Mouse (Mus musculus): ENCODE measurements around the gene Tcea2. TPM values are rescaled to one million over a fixed set of nuclear protein-coding genes. Genes with fewer than 3 reads are reported as not detected.

The Tcea2 gene
- polyA plus RNA-seq, 1 experiment from 2014 or later: 12.1 TPM

- H3K4me1 ChIP-seq (replicated peaks; ENCODE audit: control insufficient read depth, insufficient read depth, low read length): peaks cover 9% of the 10 kb centered on the region
- H3K36me3 ChIP-seq (ENCODE audit: control insufficient read depth, insufficient read depth, low read length): no peaks in the 10 kb centered on the region
- H3K4me3 ChIP-seq (ENCODE audit: low read depth, low read length): peak overlapping the region; percentile 45
- H3K4me2 ChIP-seq: peak overlapping the region; percentile 64
- H3K27me3 ChIP-seq (replicated peaks; ENCODE audit: control insufficient read depth, insufficient read depth, low read length): peaks cover 62% of the 10 kb centered on the region
- DNase-seq (ENCODE audit: low spot score) (no peak), ATAC-seq (replicated peaks; ENCODE audit: low FRiP score) (no peak)
- 5% methylated on average over 56 of the region's 56 CpGs for WGBS
- H3K27ac ChIP-seq (ENCODE audit: low read depth, low read length): no peak overlapping the region
- no peaks in the 10 kb centered on the region for H3K9me3 ChIP-seq (ENCODE audit: control insufficient read depth, low read length)
- peak overlapping the region; percentile 35; the same call in 1 of the 2 replicates for H3K9ac ChIP-seq (ENCODE audit: low read depth, low read length)
These were observed 9.7 kb upstream of the Tcea2 start for GRCm38 (mm10) chr2:181670285-181670912.

GRCm38 (mm10) chr2:181670913-181671311, 9.2 kb upstream of the Tcea2 start:
- H3K9me3 ChIP-seq (ENCODE audit: control insufficient read depth, low read length): no peaks in the 10 kb centered on the region
- no peaks in the 10 kb centered on the region for H3K36me3 ChIP-seq (ENCODE audit: control insufficient read depth, insufficient read depth, low read length)
- DNase-seq (ENCODE audit: low spot score) (peak; percentile 54), ATAC-seq (replicated peaks; ENCODE audit: low FRiP score) (no peak)
- H3K9ac ChIP-seq (ENCODE audit: low read depth, low read length): peak overlapping the region; percentile 35; the same call in 1 of the 2 replicates
- H3K4me2 ChIP-seq: peak overlapping the region; percentile 64
- 2% methylated on average over 41 of the region's 41 CpGs for WGBS
- H3K27me3 ChIP-seq (replicated peaks; ENCODE audit: control insufficient read depth, insufficient read depth, low read length): peaks cover 62% of the 10 kb centered on the region
- peak overlapping the region; percentile 45 for H3K4me3 ChIP-seq (ENCODE audit: low read depth, low read length)
- H3K4me1 ChIP-seq (replicated peaks; ENCODE audit: control insufficient read depth, insufficient read depth, low read length): peaks cover 12% of the 10 kb centered on the region
- H3K27ac ChIP-seq (ENCODE audit: low read depth, low read length): no peak overlapping the region

GRCm38 (mm10) chr2:181671326-181671725, 8.8 kb upstream of the Tcea2 start, which contains the start of gene Sox18:
Gene Sox18, minus strand, starts transcription at chr2:181671640.
- H3K4me1 ChIP-seq (replicated peaks; ENCODE audit: control insufficient read depth, insufficient read depth, low read length): peaks cover 12% of the 10 kb centered on the region
- DNase-seq (ENCODE audit: low spot score) (peak; percentile 58), ATAC-seq (replicated peaks; ENCODE audit: low FRiP score) (peak; percentile 29; the same call in 1 of the 2 replicates)
- H3K4me2 ChIP-seq: peak within 1 kb of the TSS; percentile 64
- H3K36me3 ChIP-seq (ENCODE audit: control insufficient read depth, insufficient read depth, low read length): no peaks in the 10 kb centered on the region
- WGBS: 1% methylated on average over 43 of the region's 43 CpGs
- peaks cover 62% of the 10 kb centered on the region for H3K27me3 ChIP-seq (replicated peaks; ENCODE audit: control insufficient read depth, insufficient read depth, low read length)
- H3K27ac ChIP-seq (ENCODE audit: low read depth, low read length): no peak within 1 kb of the TSS
- peak within 1 kb of the TSS; percentile 35; the same call in 1 of the 2 replicates for H3K9ac ChIP-seq (ENCODE audit: low read depth, low read length)
- no peaks in the 10 kb centered on the region for H3K9me3 ChIP-seq (ENCODE audit: control insufficient read depth, low read length)
- H3K4me3 ChIP-seq (ENCODE audit: low read depth, low read length): peak within 1 kb of the TSS; percentile 45

DNA sequence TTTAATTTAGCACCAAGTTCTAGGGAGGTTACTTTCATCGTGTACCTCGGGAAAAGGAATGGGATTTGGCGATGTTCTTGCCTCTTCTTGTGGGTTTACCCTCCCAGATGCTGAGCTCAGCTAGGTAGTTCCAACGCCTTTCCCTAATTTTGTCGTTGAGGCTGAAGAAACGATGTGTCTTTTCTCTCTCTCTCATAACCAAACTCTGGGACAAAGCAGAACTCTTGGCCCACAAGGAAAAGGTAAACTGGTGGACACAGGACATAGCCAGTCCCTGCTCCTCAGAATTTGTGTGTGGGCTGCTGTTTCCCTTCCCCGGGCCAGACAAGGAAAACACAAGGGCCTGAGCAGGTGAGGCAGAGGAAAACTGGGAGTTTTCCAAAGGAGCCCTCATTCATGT, 8.1 kb upstream of the Tcea2 start:
- Histone ChIP-seq H3K36me3 (ENCODE audit: control insufficient read depth, insufficient read depth, low read length) (no peaks in the 10 kb centered on the region), H3K9ac (ENCODE audit: low read depth, low read length) (no peak overlapping the region), H3K4me2 (no peak overlapping the region), H3K4me3 (ENCODE audit: low read depth, low read length) (peak overlapping the region; percentile 45; the same call in 1 of the 2 replicates), H3K4me1 (replicated peaks; ENCODE audit: control insufficient read depth, insufficient read depth, low read length) (peaks cover 12% of the 10 kb centered on the region), H3K9me3 (ENCODE audit: control insufficient read depth, low read length) (no peaks in the 10 kb centered on the region), H3K27me3 (replicated peaks; ENCODE audit: control insufficient read depth, insufficient read depth, low read length) (peaks cover 62% of the 10 kb centered on the region), H3K27ac (ENCODE audit: low read depth, low read length) (no peak overlapping the region)
- DNase-seq (ENCODE audit: low spot score) (no peak), ATAC-seq (replicated peaks; ENCODE audit: low FRiP score) (no peak)
- 34% methylated on average over 7 of the region's 7 CpGs for WGBS

DNA sequence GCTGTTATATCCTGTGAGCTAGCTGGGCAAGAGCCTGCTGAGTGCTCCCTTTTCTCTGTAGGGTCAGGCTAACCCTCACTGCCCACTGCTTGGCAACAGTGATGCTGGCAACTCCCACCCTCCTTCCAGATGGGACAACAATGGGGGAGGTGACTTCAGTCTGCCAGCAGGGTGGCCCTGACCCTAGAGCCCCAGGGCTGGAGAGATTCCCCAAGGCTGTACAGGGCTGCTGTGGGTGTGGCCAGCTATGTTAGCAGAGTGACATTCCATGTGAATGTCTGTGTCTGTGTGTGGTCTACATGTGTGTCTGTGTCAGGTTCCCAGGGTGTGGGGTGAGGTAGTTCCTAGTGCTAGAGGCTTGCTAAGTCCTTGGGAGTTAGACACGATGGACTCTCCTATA, 6.6 kb upstream of the Tcea2 start:
- H3K9ac ChIP-seq (ENCODE audit: low read depth, low read length): no peak overlapping the region
- peaks cover 15% of the 10 kb centered on the region for H3K4me1 ChIP-seq (replicated peaks; ENCODE audit: control insufficient read depth, insufficient read depth, low read length)
- DNase-seq (ENCODE audit: low spot score) (no peak), ATAC-seq (replicated peaks; ENCODE audit: low FRiP score) (no peak)
- H3K9me3 ChIP-seq (ENCODE audit: control insufficient read depth, low read length): no peaks in the 10 kb centered on the region
- H3K27me3 ChIP-seq (replicated peaks; ENCODE audit: control insufficient read depth, insufficient read depth, low read length): peaks cover 57% of the 10 kb centered on the region
- H3K4me3 ChIP-seq (ENCODE audit: low read depth, low read length): no peak overlapping the region
- no peaks in the 10 kb centered on the region for H3K36me3 ChIP-seq (ENCODE audit: control insufficient read depth, insufficient read depth, low read length)
- no peak overlapping the region for H3K4me2 ChIP-seq
- 54% methylated on average over 1 of the region's 1 CpGs for WGBS
- H3K27ac ChIP-seq (ENCODE audit: low read depth, low read length): no peak overlapping the region

GRCm38 (mm10) chr2:181674934-181675333, 5.2 kb upstream of the Tcea2 start:
- Histone ChIP-seq H3K4me3 (ENCODE audit: low read depth, low read length) (no peak overlapping the region), H3K4me1 (replicated peaks; ENCODE audit: control insufficient read depth, insufficient read depth, low read length) (peaks cover 15% of the 10 kb centered on the region), H3K27me3 (replicated peaks; ENCODE audit: control insufficient read depth, insufficient read depth, low read length) (peaks cover 42% of the 10 kb centered on the region), H3K36me3 (ENCODE audit: control insufficient read depth, insufficient read depth, low read length) (no peaks in the 10 kb centered on the region), H3K9ac (ENCODE audit: low read depth, low read length) (no peak overlapping the region), H3K4me2 (no peak overlapping the region; the same call in 1 of the 2 replicates), H3K9me3 (ENCODE audit: control insufficient read depth, low read length) (no peaks in the 10 kb centered on the region), H3K27ac (ENCODE audit: low read depth, low read length) (no peak overlapping the region)
- DNase-seq (ENCODE audit: low spot score): no peak
- no peak for ATAC-seq (replicated peaks; ENCODE audit: low FRiP score)
- 76% methylated on average over 4 of the region's 4 CpGs for WGBS

GRCm38 (mm10) chr2:181675454-181675853, 4.7 kb upstream of the Tcea2 start:
- Histone ChIP-seq H3K27ac (ENCODE audit: low read depth, low read length) (no peak overlapping the region), H3K4me2 (peak overlapping the region; percentile 52), H3K36me3 (ENCODE audit: control insufficient read depth, insufficient read depth, low read length) (no peaks in the 10 kb centered on the region), H3K4me1 (replicated peaks; ENCODE audit: control insufficient read depth, insufficient read depth, low read length) (peaks cover 13% of the 10 kb centered on the region), H3K9ac (ENCODE audit: low read depth, low read length) (no peak overlapping the region), H3K9me3 (ENCODE audit: control insufficient read depth, low read length) (no peaks in the 10 kb centered on the region), H3K27me3 (replicated peaks; ENCODE audit: control insufficient read depth, insufficient read depth, low read length) (peaks cover 37% of the 10 kb centered on the region), H3K4me3 (ENCODE audit: low read depth, low read length) (peak overlapping the region; percentile 16; the same call in 1 of the 2 replicates)
- no peak for DNase-seq (ENCODE audit: low spot score)
- ATAC-seq (replicated peaks; ENCODE audit: low FRiP score): no peak
- 2% methylated on average over 14 of the region's 14 CpGs for WGBS

DNA sequence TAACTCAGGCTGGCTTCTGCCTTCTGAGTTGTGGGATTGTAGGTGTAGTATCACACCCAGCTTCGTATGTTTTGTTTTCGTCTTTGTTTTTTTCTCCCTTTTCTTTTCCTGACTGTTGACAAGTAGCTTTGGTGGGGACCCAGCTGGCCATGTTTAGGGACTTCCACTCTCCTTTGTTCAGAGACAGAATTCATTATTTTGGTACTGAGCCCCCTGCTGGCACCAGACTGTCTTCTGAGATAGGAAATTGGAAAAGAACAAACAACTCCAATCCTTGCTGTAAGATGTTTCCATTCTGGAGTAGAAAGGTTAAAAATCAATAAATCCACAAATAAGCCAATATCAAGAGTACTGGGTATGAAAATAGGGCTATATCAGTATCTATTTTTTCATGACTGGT, 3.7 kb upstream of the Tcea2 start:
- Histone ChIP-seq H3K4me1 (replicated peaks; ENCODE audit: control insufficient read depth, insufficient read depth, low read length) (peaks cover 16% of the 10 kb centered on the region), H3K9ac (ENCODE audit: low read depth, low read length) (no peak overlapping the region), H3K4me2 (no peak overlapping the region), H3K9me3 (ENCODE audit: control insufficient read depth, low read length) (no peaks in the 10 kb centered on the region), H3K27ac (ENCODE audit: low read depth, low read length) (no peak overlapping the region), H3K27me3 (replicated peaks; ENCODE audit: control insufficient read depth, insufficient read depth, low read length) (peaks cover 27% of the 10 kb centered on the region), H3K36me3 (ENCODE audit: control insufficient read depth, insufficient read depth, low read length) (no peaks in the 10 kb centered on the region), H3K4me3 (ENCODE audit: low read depth, low read length) (no peak overlapping the region)
- DNase-seq (ENCODE audit: low spot score) (no peak), ATAC-seq (replicated peaks; ENCODE audit: low FRiP score) (no peak)
- 45% methylated on average over 2 of the region's 2 CpGs for WGBS
